Mouse (Mus musculus): ENCODE measurements around the gene Ric1.

- no peak for TF ChIP-seq NRF1 (IDR thresholded peaks at IDR 0.05; ENCODE audit: insufficient read depth, low read depth, low read length, poor library complexity, severe bottlenecking)
- TF ChIP-seq POLR2AphosphoS2 (IDR thresholded peaks at IDR 0.05; ENCODE audit: low read length): no peak
- TF ChIP-seq POLR2A (IDR thresholded peaks at IDR 0.05; ENCODE audit: control insufficient read depth in 1 of 2, insufficient read depth in 1 of 2, low read depth in 1 of 2, low read length in 2 of 2, poor library complexity in 1 of 2): no peak
- TF ChIP-seq POLR2AphosphoS5 (IDR thresholded peaks at IDR 0.05; ENCODE audit: borderline replicate concordance, low read depth, low read length): no peak
- no peak for TF ChIP-seq CTCF (IDR thresholded peaks at IDR 0.05 in 2 of 3, conservative IDR thresholded peaks at IDR 0.05 in 1 of 3; ENCODE audit: control insufficient read depth in 1 of 3, insufficient read depth in 1 of 3, low read depth in 2 of 3, low read length in 3 of 3, poor library complexity in 1 of 3, severe bottlenecking in 1 of 3)
- no peak for TF ChIP-seq RCOR1 (IDR thresholded peaks at IDR 0.05; ENCODE audit: low read depth, low read length)
- no peak for TF ChIP-seq E2F4 (IDR thresholded peaks at IDR 0.05; ENCODE audit: borderline replicate concordance, low read depth, low read length)
- TF ChIP-seq EP300 (IDR thresholded peaks at IDR 0.05; ENCODE audit: low read depth in 1 of 2, low read length in 2 of 2): no peak
- no peak for TF ChIP-seq HCFC1 (IDR thresholded peaks at IDR 0.05; ENCODE audit: low read depth, low read length)
- no peak for TF ChIP-seq CHD2 (IDR thresholded peaks at IDR 0.05; ENCODE audit: low read length)
Measured at GRCm38 (mm10) chr19:29505617-29506016, 16.5 kb upstream of the Ric1 start.

All from MEL (cell line).